Mouse (Mus musculus) left cerebral cortex, postnatal 10 days (tissue): ENCODE results near the gene Cox19. TPM values are rescaled to one million over a fixed set of nuclear protein-coding genes. Genes with fewer than 3 reads are reported as not detected.
A peak's percentile ranks its signal among the peaks of the same experiment; 100 is the strongest.

Experiments used
- DNase-seq, 2 experiments: peaks; one replicate each; pipeline ENCODE4 v3.0.0; 2021 to 2022; ENCODE audit warnings: low spot score in 2 of 2, mixed read lengths in 1 of 2; ENCODE audit errors: extremely low spot score in 1 of 2
- intact Hi-C: fragments of 180-260 bp; cut with DNase I; formaldehyde crosslinking; loops from one replicate; pipeline ENCODE4 v1.15.1; 2025
- total RNA-seq, 2 experiments: library from RNA; stranded (reverse); gene quantifications; 2 replicates each; pipeline ENCODE4 v1.2.3; 2021

Cox19 gene
- total RNA-seq, 2 experiments from 2014 or later = 75.2 to 90.2 TPM

DNA sequence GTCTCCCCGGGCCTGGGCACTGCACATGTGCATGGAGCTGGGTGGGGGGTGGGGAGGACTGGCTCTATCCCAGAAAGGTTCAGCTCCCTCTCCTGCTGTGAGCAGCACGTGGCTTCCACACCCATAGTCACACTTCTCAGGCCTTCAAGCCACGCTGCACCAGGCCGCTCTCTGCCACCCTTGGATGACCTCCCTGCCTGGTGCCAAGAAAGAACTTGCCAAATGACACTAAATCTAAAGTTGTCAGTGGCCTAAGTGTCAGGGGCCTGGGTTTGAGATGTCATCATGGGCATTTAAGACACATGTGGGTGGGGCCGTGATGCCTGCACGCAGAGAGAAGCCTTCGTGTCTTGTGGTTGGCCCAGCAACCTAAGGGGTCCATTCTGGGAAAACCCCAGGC, 30.8 kb downstream of the Cox19 start:
- intact Hi-C loops = no loop called here
- no peak for DNase-seq

DNA sequence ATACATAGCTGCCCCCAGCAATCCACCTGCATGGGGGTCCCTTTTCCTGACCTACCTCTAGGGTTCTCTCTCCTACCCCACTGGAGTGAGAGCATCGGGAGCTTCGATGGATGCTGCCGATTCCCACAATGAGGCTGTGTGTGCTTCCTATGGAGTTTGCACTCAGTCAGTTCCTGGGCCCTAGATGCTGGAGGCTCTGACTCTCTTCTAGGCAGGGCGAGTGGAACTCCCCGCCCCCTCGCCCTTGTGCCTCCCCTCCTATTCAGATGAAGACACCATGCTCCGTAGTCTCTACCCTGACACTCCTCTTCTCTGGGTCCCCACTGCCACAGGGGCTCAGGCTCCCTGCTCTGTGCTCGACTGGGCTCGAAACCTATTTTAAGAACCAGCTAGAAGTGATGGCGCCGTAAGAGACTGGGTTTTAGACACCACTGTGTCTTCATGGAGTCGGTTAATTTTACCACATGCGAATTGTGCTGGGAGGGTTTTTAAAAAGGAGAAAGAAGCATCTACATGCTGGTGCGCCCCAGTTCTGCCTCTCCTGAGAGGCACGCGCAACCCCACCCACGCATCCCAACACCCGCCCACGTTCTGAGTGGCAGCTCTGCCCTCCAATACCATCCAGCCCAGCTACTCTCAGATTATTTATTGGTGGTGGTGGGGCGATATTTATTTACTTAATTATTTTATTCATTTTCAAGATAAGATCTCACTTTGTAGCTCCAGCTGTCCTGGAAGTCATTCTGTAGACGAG, 33.3 kb downstream of the Cox19 start:
- no peak for DNase-seq
- intact Hi-C loops = no loop called here

DNA sequence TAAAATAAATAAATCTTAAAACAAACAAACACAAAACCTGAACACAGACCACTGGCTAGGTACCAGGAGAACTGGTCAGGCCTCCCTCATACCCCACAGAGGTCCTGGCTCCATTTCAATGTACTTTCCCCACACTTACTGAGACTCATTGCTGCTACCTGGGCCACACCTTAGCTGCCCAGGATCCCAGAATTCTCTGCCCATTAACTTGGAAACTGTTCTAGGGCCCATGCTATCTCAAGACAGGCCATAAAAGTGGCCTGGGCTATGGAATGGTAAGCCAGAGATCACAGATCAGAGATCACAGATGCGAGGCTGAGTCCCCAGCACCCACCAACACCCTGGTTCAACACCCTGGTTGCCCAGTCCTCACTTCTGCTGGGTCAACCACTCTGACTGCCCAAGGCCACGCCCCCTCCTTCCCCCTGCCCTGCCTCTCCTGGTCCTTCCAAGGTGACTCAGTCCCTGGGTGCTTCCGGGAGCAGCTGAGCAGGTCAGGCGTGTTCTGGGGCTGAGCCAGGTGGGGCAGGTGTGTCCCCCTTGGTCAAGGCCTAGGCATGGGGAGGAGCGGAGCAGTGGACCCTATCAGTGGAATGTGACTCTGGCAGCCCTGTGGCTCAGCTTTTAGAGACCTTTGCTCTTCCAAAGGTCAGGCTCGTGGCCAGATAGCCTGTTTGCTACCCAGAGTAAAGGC, 34.1 kb downstream of the Cox19 start:
- intact Hi-C loops = no loop called here
- no peak for DNase-seq

DNA sequence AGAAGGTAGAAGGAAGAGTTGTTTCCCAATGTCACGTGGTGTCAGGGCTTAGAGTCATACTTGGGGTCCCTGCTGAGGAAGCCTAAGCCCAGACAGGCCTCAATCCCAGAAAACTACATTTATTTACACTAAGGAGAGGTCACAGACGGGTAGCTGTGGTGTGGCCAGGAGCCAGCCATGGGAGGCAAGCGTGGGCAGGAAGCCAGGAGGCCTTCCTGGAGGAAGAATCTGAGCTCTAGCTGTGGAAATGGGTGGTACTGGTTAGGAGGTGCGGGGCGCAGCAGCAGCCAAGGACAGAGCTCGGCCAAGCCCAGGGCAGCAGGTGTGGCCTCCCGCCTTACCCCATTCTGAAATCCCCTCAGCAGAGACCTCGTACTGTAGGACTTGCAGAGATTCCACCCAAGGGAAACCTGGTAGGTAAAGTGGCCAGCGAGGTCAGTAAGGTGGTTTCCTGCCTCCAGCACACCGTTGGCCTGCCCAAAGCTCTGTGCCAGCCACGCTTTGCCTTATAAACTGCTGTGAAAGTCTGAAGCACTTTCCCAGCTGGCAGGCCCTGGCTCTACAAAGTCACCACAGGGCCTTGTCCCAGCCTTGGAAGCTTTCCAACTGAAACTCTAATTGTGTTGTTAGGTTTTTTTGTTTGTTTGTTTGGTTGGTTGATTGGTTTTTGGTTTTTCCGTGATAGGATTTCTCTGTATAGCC, 36.1 kb downstream of the Cox19 start:
- DNase-seq = no peak
- intact Hi-C loops = no loop called here

DNA sequence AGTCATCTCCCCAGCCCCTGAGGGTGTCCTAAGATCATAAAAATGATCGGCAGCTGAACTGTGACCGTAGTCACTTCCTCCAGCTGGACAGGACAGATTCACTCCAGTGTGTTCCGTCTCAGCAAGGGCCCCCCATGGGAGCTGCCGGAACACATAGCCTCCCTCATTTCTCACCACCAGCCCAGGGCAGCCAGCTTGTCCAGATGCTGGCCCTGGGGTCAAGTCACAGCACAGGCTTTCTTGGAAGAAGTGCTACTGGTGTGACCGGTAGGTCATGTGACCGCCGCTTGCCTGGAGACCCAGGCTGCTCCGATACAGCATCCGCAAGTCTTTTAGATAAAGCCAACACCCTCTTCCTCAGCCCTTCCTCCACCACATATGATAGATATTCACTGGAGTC, 37.7 kb downstream of the Cox19 start:
- peak in 1 of 2 experiments; percentile 63 for DNase-seq
- intact Hi-C loops = no loop called here

DNA sequence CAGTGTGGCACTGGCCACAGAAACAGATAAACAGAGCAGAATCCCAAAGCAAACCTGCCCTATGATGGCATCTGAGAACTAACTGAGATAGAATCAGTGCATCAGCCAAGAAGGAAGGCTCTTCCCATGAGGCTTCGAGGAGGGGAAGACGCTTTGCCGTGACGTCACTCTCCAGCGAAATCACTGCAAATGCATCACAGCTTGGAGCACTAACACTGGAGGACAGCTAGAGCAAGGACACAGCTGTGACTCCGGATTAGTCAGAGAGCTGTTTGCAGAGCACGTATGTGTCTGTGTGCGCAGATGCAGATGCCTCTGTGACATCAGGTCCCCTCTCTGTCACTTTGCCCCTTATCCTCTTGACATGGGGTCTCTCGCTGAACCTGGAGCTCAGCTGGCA, 39.4 kb downstream of the Cox19 start:
- intact Hi-C loops = no loop called here
- no peak for DNase-seq

DNA sequence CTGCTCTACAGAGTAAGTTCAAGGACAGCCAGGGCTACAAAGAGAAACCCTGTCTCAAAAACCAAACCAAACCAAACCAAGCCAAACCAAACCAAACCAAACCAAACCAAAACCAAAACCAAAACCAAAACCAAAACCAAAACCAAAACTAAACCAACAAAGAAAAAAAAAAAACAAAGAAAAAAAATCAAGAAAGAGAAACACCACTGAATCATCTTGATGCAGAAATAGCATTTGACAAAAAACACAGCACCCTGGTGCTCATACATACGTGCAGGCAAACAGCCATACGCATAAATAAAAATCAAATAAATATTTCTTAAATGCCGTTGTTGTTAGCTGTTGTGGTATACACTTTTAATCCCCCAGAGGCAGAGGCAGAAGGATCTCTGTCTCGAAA, 40.7 kb downstream of the Cox19 start:
- no peak for DNase-seq
- intact Hi-C loops = no loop called here

DNA sequence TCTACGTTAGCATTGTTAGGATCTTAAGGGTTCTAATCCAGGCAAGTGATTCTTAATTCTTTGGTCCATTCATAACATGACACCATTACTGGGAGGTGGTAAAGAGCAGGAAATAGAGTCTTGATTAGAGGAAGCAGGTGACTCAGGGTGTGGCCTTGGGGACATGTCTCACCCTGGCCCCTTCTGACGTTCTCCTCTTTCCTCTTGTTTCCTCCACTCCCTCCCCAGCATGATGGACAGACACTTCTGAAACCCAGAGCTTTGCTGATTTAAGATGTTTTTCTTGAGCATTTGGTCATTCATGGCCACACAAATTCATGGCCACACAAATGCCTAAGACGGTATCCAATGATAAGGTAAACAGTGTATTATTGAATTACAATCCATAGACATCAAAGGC, 41.3 kb downstream of the Cox19 start:
- no peak for DNase-seq
- intact Hi-C loops = no loop called here

DNA sequence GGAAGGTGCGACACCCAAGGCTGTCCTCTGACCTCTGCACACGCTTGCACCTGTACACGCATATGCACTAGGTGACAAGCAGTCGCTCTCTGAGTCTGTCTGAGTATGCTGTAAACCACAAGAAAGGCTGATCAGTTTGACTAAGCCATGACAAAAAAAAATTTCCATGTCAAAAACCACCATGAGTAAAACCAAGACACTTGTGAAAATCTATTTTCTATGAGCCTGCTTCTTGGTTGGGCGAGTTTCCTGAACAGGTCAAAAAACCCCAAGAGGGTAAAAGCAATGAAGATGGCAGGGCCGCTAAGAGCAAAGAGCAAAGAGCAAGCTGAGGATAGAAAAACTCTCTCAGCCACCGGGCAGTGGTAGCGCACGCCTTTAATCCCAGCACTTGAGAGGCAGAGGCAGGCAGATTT, 47.6 kb downstream of the Cox19 start:
- DNase-seq = no peak
- intact Hi-C loops = no loop called here

DNA sequence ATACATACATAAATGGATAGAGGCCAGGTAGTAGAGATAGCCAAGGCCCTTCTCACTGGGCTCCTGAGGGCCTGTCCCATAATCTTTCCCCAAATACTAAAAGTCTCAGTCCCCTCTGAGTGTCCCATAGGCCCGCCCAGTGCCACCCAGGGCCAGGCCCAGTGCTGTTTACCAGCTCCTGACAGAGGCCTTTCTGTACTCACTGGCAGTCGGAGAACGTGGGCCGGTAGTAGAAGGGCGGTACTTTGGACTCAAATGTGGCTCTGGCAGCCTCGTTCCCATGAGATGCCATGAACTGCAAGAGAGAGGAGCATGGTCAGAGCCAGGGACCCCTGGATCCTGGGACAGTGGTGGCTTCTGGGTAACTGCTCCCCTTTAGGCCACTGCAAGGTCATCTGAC, 49.1 kb downstream of the Cox19 start:
- no peak for DNase-seq
- intact Hi-C loops = no loop called here

DNA sequence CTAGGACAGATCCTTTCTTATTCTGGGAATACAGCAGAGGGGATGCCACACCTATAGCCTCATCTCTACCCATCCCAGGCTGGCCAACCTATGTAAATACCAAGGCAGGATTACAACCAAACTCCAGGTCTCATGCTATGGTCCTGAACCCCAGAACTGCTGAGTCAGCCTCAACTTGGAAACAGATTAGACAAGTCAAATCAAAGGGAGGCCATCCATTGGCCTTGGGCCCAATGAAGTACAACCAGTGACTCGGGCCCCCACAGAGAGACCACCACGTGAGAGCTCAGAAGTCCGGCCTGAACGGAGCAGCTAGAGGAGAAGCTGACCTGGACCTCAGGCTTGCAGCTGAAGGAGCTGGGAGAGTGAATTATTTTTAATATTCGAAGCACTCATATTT, 53.5 kb downstream of the Cox19 start:
- intact Hi-C loops = no loop called here

DNA sequence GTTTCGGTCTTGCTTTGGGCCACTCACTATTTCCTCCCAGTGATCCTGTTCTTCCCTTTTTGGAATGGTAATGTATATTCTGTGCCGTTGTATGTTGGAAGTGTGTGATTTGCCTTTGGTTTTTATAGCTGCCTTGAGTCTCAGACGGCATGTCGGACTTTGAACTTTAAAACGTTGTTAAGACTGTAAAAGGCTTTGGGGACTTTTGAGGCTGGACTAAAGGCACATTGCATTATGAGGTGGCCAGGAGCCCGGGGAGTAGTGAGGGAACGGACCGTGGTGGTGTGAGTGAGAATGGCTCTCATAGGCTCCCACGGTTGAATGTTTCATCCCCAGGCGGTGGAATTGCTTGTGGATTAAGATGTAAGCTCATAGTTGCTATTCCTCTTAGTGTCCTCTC, 54.1 kb downstream of the Cox19 start:
- intact Hi-C loops = no loop called here
- no peak for DNase-seq

More for the DNA sequence above, 53.5 kb downstream of the Cox19 start:
- no peak for DNase-seq

DNA sequence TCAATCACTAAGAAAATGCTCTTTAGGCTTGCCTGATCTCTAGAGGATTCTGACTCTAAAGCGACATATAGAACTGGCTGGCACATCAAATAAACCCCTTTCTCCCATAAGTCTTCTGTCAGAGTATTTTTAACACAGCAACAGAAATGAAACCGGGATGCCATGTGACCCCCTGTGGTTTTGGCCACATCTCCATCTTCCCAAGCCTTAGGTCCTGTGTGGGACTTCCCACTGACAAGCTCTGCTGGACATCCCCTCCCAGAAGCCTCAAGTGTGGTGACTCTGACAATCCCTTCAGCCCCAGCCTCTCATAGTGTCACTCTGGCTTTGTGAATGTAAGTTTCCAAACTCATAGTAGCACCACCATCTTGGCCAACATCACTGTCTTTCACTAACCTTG, 57.1 kb downstream of the Cox19 start:
- DNase-seq = no peak
- intact Hi-C loops = no loop called here

DNA sequence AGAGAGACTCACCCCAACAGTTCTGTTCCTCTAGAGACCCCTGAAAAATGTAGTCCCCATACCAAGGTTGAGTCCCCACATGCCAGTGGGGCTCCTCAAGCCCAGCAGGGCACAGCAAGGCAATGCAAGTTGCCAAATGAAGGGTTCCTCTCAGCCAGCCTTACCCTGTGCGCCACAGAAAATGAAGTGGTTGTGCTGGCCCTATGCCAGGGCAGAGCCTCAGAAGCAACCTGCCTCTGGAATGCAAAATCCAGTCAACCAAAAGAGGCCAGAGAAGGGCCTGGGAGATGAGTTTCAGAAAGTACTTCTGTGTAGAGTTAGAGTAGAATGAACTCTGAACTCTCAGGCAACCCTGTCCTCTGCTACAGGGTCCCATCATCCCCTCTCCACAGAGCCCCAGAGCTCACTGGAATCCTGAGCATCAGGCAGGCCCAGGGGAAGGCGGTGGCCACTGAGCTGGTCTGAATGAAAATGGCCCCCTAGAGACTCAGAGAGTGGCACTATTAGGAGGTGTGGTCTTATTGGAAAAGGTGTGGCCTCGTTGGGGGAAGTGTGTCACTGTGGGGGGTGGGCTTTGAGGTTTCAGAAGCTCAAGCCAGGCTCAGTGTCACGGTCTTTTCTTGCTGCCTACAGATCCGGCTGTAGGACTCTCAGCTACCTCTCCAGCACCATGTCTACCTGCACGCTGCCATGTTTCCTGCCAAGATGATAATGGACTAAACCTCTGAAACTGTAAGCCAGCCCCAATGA, 59.2 kb downstream of the Cox19 start:
- no peak for DNase-seq
- intact Hi-C loops = no loop called here

DNA sequence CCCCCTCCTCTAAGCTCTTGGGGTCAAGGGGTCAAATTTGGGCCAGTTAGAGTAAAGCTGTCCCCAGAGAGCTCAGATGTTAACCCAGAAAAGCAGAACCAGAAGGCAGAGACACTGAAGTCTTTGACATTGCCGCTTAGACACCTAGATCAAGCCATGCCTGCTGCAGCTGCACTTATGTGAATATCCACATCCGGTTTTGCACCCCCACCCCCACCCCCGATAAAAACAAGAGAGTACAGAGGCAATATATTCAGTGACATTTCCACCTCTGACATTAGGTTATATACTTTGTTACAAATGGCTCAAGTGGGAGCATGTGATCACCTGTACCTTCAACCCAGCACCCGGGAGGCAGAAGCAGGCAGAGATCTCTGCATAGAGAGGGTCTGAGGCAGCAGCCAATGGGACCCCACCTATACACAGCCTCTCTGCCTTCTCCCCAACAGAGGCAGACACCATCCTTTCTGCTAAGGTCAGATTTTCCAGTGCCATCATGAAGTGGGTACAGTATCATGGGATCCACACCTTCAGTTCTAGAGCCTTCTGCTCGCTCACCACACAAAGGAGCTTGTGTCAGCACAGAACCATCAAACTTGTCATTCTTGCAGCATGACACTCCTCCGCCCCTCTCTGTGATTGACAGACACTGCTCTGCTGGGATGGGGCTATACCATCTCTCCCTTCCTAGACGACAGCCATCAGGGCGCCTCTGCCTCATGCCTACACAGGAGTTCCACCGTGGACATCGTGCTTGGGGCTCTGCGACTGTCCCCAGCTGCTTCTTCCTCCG, 60.6 kb downstream of the Cox19 start:
- intact Hi-C loops = no loop called here
- no peak for DNase-seq

DNA sequence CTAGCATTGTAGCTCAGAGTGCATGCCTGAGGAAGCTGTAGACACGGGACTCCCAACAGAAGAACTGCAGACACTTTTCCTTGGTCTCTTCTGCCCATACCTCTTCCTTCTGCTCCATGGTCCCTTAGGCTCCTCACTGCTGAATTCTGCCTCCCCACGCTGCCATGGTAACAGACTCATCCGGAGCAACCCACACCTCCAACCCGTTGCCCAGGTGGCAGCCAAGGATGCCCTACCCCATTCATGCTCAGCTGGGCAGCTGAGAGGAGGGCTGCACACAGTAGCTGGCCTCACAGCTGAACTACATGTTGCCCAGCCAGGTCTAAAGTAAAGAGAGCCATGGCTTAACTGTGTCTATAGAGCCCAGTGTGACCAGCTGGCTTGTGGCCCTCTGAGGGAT, 62.6 kb downstream of the Cox19 start:
- intact Hi-C loops = no loop called here
- DNase-seq = no peak

DNA sequence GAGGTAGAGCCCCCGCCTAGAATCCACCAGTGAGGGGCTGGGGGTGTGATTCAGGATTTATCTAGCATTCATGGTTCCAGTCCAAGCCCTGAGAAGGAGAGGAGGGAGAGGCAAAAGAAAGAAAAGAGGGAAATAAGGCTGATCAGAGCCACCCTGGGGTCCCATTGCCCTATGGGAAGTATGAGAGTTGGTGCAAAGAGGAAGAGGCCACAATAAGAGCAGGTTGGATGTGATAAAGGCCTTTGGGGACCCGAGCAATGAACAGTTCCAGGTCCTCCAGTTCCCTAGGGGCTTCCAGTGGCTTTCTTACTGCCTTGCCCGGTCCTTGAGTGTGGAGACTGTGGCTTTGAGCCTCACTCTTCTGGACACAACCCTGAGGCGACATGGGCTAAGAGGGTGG, 63.4 kb downstream of the Cox19 start:
- DNase-seq = no peak
- intact Hi-C loops = no loop called here

DNA sequence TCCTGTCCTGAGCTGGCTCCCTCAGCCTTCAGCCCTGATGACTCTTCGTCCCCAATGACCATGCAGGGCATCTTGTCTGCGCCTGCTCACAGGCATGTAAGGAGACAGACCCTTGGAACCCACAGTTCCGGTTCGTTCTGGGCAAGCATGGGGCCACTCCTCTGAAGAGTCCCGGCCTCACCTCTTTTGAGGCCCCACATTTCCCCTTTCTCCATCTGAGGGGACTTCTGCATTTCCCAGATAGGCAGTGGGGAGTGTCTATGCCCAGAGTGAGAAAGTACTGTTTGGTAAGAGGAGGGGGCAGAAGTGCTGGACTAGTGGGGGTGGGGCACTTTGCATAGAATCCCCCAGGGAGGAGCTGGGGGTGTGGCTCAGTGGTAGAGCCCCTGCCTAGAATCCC, 64.1 kb downstream of the Cox19 start:
- no peak for DNase-seq
- intact Hi-C loops = no loop called here
